Mouse (Mus musculus): Measurements from ENCODE around the gene Zscan10. TPM values are rescaled to one million over a fixed set of nuclear protein-coding genes. Genes with fewer than 3 reads are reported as not detected.
A peak's percentile ranks its signal among the peaks of the same experiment; 100 is the strongest.

Gene Zscan10
- total RNA-seq (2021): not detected
- long read RNA-seq, experiment 1: 0 reads
- long read RNA-seq, experiment 2: 0 reads

- no peak for DNase-seq (ENCODE audit: low spot score in 2 of 2)
- Histone ChIP-seq H3K27ac (peak within 1 kb of the TSS; percentile 88; the same call in 1 of the 2 replicates), H3K4me3 (peak within 1 kb of the TSS; percentile 48)
- TF ChIP-seq CTCF (conservative IDR thresholded peaks at IDR 0.05): no peak
Measured at GRCm38 (mm10) chr17:23600641-23601622, at the start of gene Zscan10. Gene Zscan10 (plus strand): TSS chr17:23600856.

DNA sequence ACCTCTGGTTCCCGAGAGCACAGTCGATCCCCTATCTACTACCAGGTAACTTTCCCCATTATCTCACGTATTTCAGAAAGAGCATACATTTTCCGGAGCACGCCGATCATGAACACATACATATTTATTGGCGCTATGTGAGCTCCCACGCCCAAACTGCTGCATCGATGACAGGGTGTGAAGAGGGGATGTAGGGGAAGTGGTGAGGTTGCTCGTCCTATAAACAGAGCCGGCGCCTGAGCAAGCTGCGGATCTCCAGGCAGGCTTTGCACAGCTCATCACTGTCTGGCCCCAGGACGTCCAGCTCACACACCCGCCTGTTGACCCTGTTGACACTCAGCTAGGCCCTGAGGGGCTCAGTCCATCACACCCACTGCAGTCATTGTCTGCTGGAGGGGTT lies 49.8 kb upstream of the Zscan10 start:
- Histone ChIP-seq H3K27ac (peak overlapping the region; percentile 81), H3K4me3 (peak overlapping the region; percentile 81)
- TF ChIP-seq CTCF (conservative IDR thresholded peaks at IDR 0.05): no peak
- peak in 1 of 2 experiments; percentile 20 for DNase-seq (ENCODE audit: low spot score in 2 of 2)

DNA sequence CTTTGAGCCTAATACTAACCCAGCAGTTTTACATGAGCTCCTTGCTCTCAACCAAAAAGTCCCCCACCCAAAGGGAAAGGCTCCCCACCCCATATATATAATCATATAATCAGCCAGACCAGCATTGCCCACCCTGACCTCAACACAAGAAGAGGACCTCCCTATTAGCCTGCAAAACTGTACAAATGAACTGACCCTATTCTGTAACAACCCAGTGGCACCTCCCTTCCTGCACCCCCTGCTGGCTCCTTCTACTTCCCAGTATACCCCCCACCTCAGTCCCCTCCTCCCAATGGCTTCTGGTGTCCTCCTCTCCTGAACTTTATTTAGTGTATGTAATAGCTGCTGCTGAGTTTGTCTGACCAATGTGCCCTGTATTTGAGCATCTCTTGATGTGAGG lies 49.2 kb upstream of the Zscan10 start:
- TF ChIP-seq CTCF (conservative IDR thresholded peaks at IDR 0.05): no peak
- Histone ChIP-seq H3K27ac (peak overlapping the region; percentile 81), H3K4me3 (peak overlapping the region; percentile 81)
- no peak for DNase-seq (ENCODE audit: low spot score in 2 of 2)

GRCm38 (mm10) chr17:23551963-23552362 lies 48.7 kb upstream of the Zscan10 start:
- H3K27ac ChIP-seq: no peak overlapping the region
- TF ChIP-seq CTCF (conservative IDR thresholded peaks at IDR 0.05): no peak
- no peak for DNase-seq (ENCODE audit: low spot score in 2 of 2)
- H3K4me3 ChIP-seq: no peak overlapping the region

DNA sequence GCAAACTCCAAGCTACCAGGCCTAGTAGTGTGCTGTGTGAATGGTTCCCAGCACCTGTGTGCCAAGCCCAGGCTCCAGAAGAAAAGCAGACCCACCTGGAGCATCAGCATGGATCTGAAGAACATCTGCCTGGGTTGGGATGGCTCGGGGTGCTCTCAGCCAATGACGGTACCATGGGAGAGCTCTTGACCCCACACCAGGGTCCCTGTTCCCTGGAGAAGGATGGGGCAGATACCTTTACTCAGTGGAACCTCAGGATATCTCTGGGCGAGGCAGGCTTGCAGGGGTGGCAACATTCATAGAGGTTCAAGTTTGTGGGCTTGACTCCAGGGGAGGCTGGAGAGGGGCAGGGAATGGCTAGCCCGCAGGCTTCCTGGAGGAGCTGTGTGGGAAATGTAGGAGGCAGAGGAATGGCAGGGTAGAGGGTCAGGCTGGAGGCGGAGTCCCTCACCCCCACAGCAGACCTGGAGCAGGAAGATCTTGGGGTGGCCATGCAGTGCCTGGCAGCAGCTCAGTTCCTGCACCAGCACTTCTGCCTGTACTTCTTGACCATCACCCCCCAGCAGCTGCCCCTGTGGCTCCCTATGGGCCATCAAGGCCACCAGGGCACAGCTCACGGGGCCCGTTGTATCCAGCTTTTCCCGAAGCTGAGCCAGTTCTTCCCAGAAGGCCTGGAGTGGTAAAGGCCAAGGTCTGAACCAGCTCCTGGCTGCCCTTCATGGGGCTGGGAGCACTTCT lies 47.6 kb upstream of the Zscan10 start:
- H3K4me3 ChIP-seq: no peak overlapping the region

GRCm38 (mm10) chr17:23553634-23554120 lies 47.0 kb upstream of the Zscan10 start:
- Histone ChIP-seq H3K4me3 (no peak overlapping the region), H3K27ac (no peak overlapping the region)
- no peak for DNase-seq (ENCODE audit: low spot score in 2 of 2)
- no peak for TF ChIP-seq CTCF (conservative IDR thresholded peaks at IDR 0.05)

More for the DNA sequence above, 47.6 kb upstream of the Zscan10 start:
- H3K27ac ChIP-seq: no peak overlapping the region
- DNase-seq (ENCODE audit: low spot score in 2 of 2): no peak
- no peak for TF ChIP-seq CTCF (conservative IDR thresholded peaks at IDR 0.05)

GRCm38 (mm10) chr17:23554321-23554720 lies 46.3 kb upstream of the Zscan10 start:
- no peak for DNase-seq (ENCODE audit: low spot score in 2 of 2)
- Histone ChIP-seq H3K4me3 (no peak overlapping the region), H3K27ac (no peak overlapping the region)
- no peak for TF ChIP-seq CTCF (conservative IDR thresholded peaks at IDR 0.05)

DNA sequence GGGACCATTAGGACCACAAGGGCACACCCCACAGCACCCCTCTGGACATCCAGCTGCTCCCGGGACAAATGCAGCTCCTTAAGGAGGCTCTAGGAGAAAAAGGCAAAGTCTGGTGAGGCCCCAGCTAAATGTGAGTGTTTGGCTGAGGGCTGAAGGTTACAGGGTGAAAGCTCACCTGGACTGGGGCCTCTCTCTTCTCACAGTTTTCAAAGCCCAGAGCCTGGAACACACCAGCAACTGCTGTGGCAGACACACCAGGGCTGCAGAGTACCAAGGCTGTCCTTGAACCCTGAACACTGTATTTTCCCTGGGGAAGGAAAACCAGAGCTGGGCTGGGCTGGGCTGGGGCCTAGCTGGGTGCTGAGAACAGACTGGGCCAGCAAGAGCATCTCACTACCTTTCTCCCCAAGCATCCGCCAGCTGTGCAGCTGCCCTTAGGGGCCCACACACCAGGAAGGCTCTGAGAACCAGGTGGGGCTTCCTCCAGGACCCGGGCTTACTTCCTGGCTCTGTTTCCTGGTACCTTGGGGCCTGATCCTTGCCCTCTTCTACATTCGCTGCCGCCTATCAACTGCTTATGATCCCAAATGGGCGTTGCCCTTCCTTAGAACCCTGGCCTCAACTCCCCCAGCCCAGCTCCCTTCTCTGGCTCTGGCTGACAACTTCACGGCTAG lies 45.3 kb upstream of the Zscan10 start:
- no peak for TF ChIP-seq CTCF (conservative IDR thresholded peaks at IDR 0.05)
- no peak for DNase-seq (ENCODE audit: low spot score in 2 of 2)
- no peak overlapping the region for H3K4me3 ChIP-seq
- no peak overlapping the region for H3K27ac ChIP-seq

GRCm38 (mm10) chr17:23559767-23560166 lies 40.9 kb upstream of the Zscan10 start:
- DNase-seq (ENCODE audit: low spot score in 2 of 2): peak in 1 of 2 experiments; percentile 57
- no peak overlapping the region for H3K4me3 ChIP-seq
- H3K27ac ChIP-seq: no peak overlapping the region
- peak; percentile 65 for TF ChIP-seq CTCF (conservative IDR thresholded peaks at IDR 0.05)

GRCm38 (mm10) chr17:23563595-23564367 lies 36.9 kb upstream of the Zscan10 start, which contains the start of gene Zfp213:
Gene Zfp213 (minus strand): TSS chr17:23564238.
- H3K4me3 ChIP-seq: peak within 1 kb of the TSS; percentile 83
- H3K27ac ChIP-seq: peak within 1 kb of the TSS; percentile 92
- DNase-seq (ENCODE audit: low spot score in 2 of 2): peak; percentile 96
- no peak for TF ChIP-seq CTCF (conservative IDR thresholded peaks at IDR 0.05)

- TF ChIP-seq CTCF (conservative IDR thresholded peaks at IDR 0.05): no peak
- Histone ChIP-seq H3K4me3 (peak overlapping the region; percentile 83), H3K27ac (peak overlapping the region; percentile 92)
- DNase-seq (ENCODE audit: low spot score in 2 of 2): no peak
Measured at GRCm38 (mm10) chr17:23564368-23564715, 36.3 kb upstream of the Zscan10 start.

GRCm38 (mm10) chr17:23566787-23567186 lies 33.9 kb upstream of the Zscan10 start:
- Histone ChIP-seq H3K27ac (no peak overlapping the region), H3K4me3 (no peak overlapping the region)
- TF ChIP-seq CTCF (conservative IDR thresholded peaks at IDR 0.05): peak; percentile 47
- no peak for DNase-seq (ENCODE audit: low spot score in 2 of 2)

Data from layer of hippocampus, adult 2 months (tissue).